Mouse (Mus musculus) neural tube, embryonic 15.5 days (tissue): ENCODE data around the gene Ccdc146. TPM values are rescaled to one million over a fixed set of nuclear protein-coding genes. Genes with fewer than 3 reads are reported as not detected.

Source experiments
- ATAC-seq: fragments of 200-750 bp; cut with Nextera tagmentation; 2 replicates; pipeline ENCODE4 v1.8.0; 2017; ENCODE audit warnings: mild to moderate bottlenecking, moderate TSS enrichment, moderate library complexity; ENCODE audit not compliant: low FRiP score
- H3K27ac ChIP-seq: fragments of 300-500 bp; sonication (generic); replicated peaks from 2 replicates; pipeline ENCODE4 v1.5.1; 2015; ENCODE audit warnings: mild to moderate bottlenecking, inconsistent platforms
- H3K27me3 ChIP-seq: fragments of 300-500 bp; sonication (generic); replicated peaks from 2 replicates; pipeline ENCODE4 v1.6.1; 2015; ENCODE audit warnings: inconsistent platforms
- H3K36me3 ChIP-seq: fragments of 300-500 bp; sonication (generic); 2 replicates; pipeline ENCODE4 v1.6.1; 2015; ENCODE audit warnings: inconsistent platforms
- H3K4me1 ChIP-seq: fragments of 300-500 bp; sonication (generic); 2 replicates; pipeline ENCODE4 v1.6.1; 2015; ENCODE audit warnings: inconsistent platforms
- H3K4me2 ChIP-seq: fragments of 300-500 bp; sonication (generic); 2 replicates; pipeline ENCODE4 v1.6.1; 2015; ENCODE audit warnings: inconsistent platforms, mild to moderate bottlenecking, moderate library complexity
- H3K4me3 ChIP-seq: fragments of 300-500 bp; sonication (generic); replicated peaks from 2 replicates; pipeline ENCODE4 v1.5.1; 2015; ENCODE audit warnings: mild to moderate bottlenecking, inconsistent platforms
- H3K9ac ChIP-seq: fragments of 300-500 bp; sonication (generic); replicated peaks from 2 replicates; pipeline ENCODE4 v1.6.1; 2015; ENCODE audit warnings: mild to moderate bottlenecking, inconsistent platforms
- H3K9me3 ChIP-seq: fragments of 300-500 bp; sonication (generic); replicated peaks from 2 replicates; pipeline ENCODE4 v1.6.1; 2016; ENCODE audit warnings: inconsistent platforms
- WGBS: fragments of 180-500 bp; shearing (Covaris S2); methylation state at CpG from one replicate; pipeline ENCODE4 v1.1.7; 2015; ENCODE audit warnings: mixed read lengths; 5-methylcytosine and 5-hydroxymethylcytosine counted together
- polyA plus RNA-seq: library from polyadenylated mRNA; unstranded; fragments of >200 nt; fragmentation: Nextera tagmentation; extraction: Ambion mirVana; gene quantifications from 2 replicates; pipeline ENCODE4 v1.2.1, GENCODE M21; 2015

Ccdc146 gene
- polyA plus RNA-seq, 1 experiment from 2014 or later: 0.49 TPM

GRCm38 (mm10) chr5:21270756-21271155 lies 153.7 kb downstream of the Ccdc146 start:
- ATAC-seq: no peak
- Histone ChIP-seq H3K4me2 (no peak overlapping the region), H3K9ac (no peak overlapping the region), H3K27ac (no peak overlapping the region), H3K9me3 (no peaks in the 10 kb centered on the region), H3K36me3 (no peaks in the 10 kb centered on the region), H3K4me1 (no peaks in the 10 kb centered on the region; the same call in 1 of the 2 replicates), H3K4me3 (no peak overlapping the region), H3K27me3 (no peaks in the 10 kb centered on the region)
- WGBS: 87% methylated on average over 4 of the region's 4 CpGs

GRCm38 (mm10) chr5:21269446-21269845 lies 155.0 kb downstream of the Ccdc146 start:
- ATAC-seq: no peak
- Histone ChIP-seq H3K4me2 (no peak overlapping the region), H3K27me3 (no peaks in the 10 kb centered on the region), H3K9me3 (no peaks in the 10 kb centered on the region), H3K36me3 (no peaks in the 10 kb centered on the region), H3K4me3 (no peak overlapping the region), H3K4me1 (no peaks in the 10 kb centered on the region; the same call in 1 of the 2 replicates), H3K9ac (no peak overlapping the region), H3K27ac (no peak overlapping the region)
- 87% methylated on average over 5 of the region's 5 CpGs for WGBS

GRCm38 (mm10) chr5:21267090-21267489 lies 157.4 kb downstream of the Ccdc146 start:
- no peak for ATAC-seq
- H3K4me3 ChIP-seq: no peak overlapping the region
- WGBS: 82% methylated on average over 2 of the region's 2 CpGs
- no peak overlapping the region for H3K27ac ChIP-seq
- no peaks in the 10 kb centered on the region for H3K36me3 ChIP-seq
- peaks cover 16% of the 10 kb centered on the region for H3K4me1 ChIP-seq
- no peak overlapping the region for H3K9ac ChIP-seq
- H3K9me3 ChIP-seq: no peaks in the 10 kb centered on the region
- no peak overlapping the region for H3K4me2 ChIP-seq
- H3K27me3 ChIP-seq: no peaks in the 10 kb centered on the region

- H3K9me3 ChIP-seq: no peaks in the 10 kb centered on the region
- H3K27ac ChIP-seq: no peak overlapping the region
- WGBS: 10% methylated on average over 4 of the region's 4 CpGs
- ATAC-seq: peak; percentile 87
- no peak overlapping the region for H3K4me3 ChIP-seq
- H3K9ac ChIP-seq: no peak overlapping the region
- no peaks in the 10 kb centered on the region for H3K36me3 ChIP-seq
- no peak overlapping the region for H3K4me2 ChIP-seq
- peaks cover 30% of the 10 kb centered on the region for H3K4me1 ChIP-seq
- no peaks in the 10 kb centered on the region for H3K27me3 ChIP-seq
Measured at GRCm38 (mm10) chr5:21265049-21265448, 159.4 kb downstream of the Ccdc146 start.

GRCm38 (mm10) chr5:21264352-21265021 lies 160.0 kb downstream of the Ccdc146 start:
- Histone ChIP-seq H3K9me3 (no peaks in the 10 kb centered on the region), H3K4me2 (no peak overlapping the region), H3K27me3 (no peaks in the 10 kb centered on the region), H3K27ac (no peak overlapping the region), H3K9ac (no peak overlapping the region), H3K4me3 (no peak overlapping the region), H3K4me1 (peaks cover 30% of the 10 kb centered on the region), H3K36me3 (no peaks in the 10 kb centered on the region)
- WGBS: 70% methylated on average over 8 of the region's 8 CpGs
- peak; percentile 53; the same call in 1 of the 2 replicates for ATAC-seq

- Histone ChIP-seq H3K4me1 (peaks cover 30% of the 10 kb centered on the region), H3K4me2 (no peak overlapping the region), H3K27me3 (no peaks in the 10 kb centered on the region), H3K4me3 (no peak overlapping the region), H3K9me3 (no peaks in the 10 kb centered on the region), H3K27ac (peak overlapping the region; percentile 24), H3K9ac (no peak overlapping the region), H3K36me3 (no peaks in the 10 kb centered on the region)
- WGBS: 34% methylated on average over 18 of the region's 18 CpGs
- peak; percentile 42; the same call in 1 of the 2 replicates for ATAC-seq
Measured at GRCm38 (mm10) chr5:21263202-21264055, 161.0 kb downstream of the Ccdc146 start.

GRCm38 (mm10) chr5:21261202-21261844 lies 163.2 kb downstream of the Ccdc146 start:
- no peak for ATAC-seq
- 24% methylated on average over 6 of the region's 6 CpGs for WGBS
- no peak overlapping the region for H3K9ac ChIP-seq

GRCm38 (mm10) chr5:21260746-21261145 lies 163.7 kb downstream of the Ccdc146 start:
- WGBS: 86% methylated on average over 7 of the region's 7 CpGs
- Histone ChIP-seq H3K9ac (no peak overlapping the region), H3K4me1 (peaks cover 30% of the 10 kb centered on the region), H3K4me2 (no peak overlapping the region), H3K27me3 (no peaks in the 10 kb centered on the region), H3K27ac (no peak overlapping the region), H3K9me3 (no peaks in the 10 kb centered on the region), H3K4me3 (no peak overlapping the region), H3K36me3 (no peaks in the 10 kb centered on the region)
- ATAC-seq: no peak

More at GRCm38 (mm10) chr5:21261202-21261844, 163.2 kb downstream of the Ccdc146 start:
- H3K4me3 ChIP-seq: no peak overlapping the region
- no peaks in the 10 kb centered on the region for H3K27me3 ChIP-seq
- no peak overlapping the region for H3K4me2 ChIP-seq
- no peaks in the 10 kb centered on the region for H3K9me3 ChIP-seq
- H3K36me3 ChIP-seq: no peaks in the 10 kb centered on the region
- H3K27ac ChIP-seq: no peak overlapping the region; the same call in 1 of the 2 replicates
- H3K4me1 ChIP-seq: peaks cover 30% of the 10 kb centered on the region

- no peak overlapping the region for H3K27ac ChIP-seq
- no peak overlapping the region for H3K9ac ChIP-seq
- H3K4me1 ChIP-seq: peaks cover 17% of the 10 kb centered on the region
- 67% methylated on average over 6 of the region's 6 CpGs for WGBS
- no peak overlapping the region for H3K4me2 ChIP-seq
- no peak overlapping the region for H3K4me3 ChIP-seq
- H3K9me3 ChIP-seq: no peaks in the 10 kb centered on the region
- H3K36me3 ChIP-seq: no peaks in the 10 kb centered on the region
- no peak for ATAC-seq
- no peaks in the 10 kb centered on the region for H3K27me3 ChIP-seq
Measured at GRCm38 (mm10) chr5:21257806-21258205, 166.7 kb downstream of the Ccdc146 start.

GRCm38 (mm10) chr5:21257126-21257525 lies 167.4 kb downstream of the Ccdc146 start:
- WGBS: 75% methylated on average over 4 of the region's 4 CpGs

GRCm38 (mm10) chr5:21255551-21256132 lies 168.8 kb downstream of the Ccdc146 start:
- WGBS: 89% methylated on average over 5 of the region's 5 CpGs

More at GRCm38 (mm10) chr5:21257126-21257525, 167.4 kb downstream of the Ccdc146 start:
- Histone ChIP-seq H3K9ac (no peak overlapping the region), H3K27me3 (no peaks in the 10 kb centered on the region), H3K9me3 (no peaks in the 10 kb centered on the region), H3K4me1 (peaks cover 15% of the 10 kb centered on the region), H3K4me3 (no peak overlapping the region), H3K4me2 (no peak overlapping the region), H3K27ac (no peak overlapping the region), H3K36me3 (no peaks in the 10 kb centered on the region)
- ATAC-seq: no peak

More at GRCm38 (mm10) chr5:21255551-21256132, 168.8 kb downstream of the Ccdc146 start:
- Histone ChIP-seq H3K4me1 (no peaks in the 10 kb centered on the region), H3K27ac (no peak overlapping the region), H3K4me2 (no peak overlapping the region), H3K4me3 (no peak overlapping the region), H3K36me3 (no peaks in the 10 kb centered on the region), H3K27me3 (no peaks in the 10 kb centered on the region), H3K9me3 (no peaks in the 10 kb centered on the region), H3K9ac (no peak overlapping the region)
- ATAC-seq: no peak
